Mouse (Mus musculus): ENCODE measurements around the gene Tfcp2.

DNA sequence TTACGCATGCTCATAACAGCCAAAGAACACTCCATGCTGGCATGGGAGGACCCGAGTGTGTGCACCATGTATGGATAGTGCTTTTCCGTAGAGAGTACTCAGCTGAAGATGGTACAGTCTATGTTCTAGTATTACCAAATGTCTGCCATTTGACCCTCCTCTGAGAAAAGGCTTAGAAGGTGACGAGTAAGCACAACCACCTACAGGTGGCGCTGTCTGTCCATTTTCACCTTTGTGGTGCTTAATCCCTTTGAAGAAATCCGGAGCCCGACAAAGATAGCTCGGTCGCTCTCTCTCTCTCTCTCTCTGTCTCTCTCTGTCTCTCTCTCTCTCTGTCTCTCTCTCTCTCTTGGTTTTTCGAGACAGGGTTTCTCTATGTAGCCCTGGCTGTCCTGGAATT is 93.8 kb downstream of the Tfcp2 start:
- no peak for TF ChIP-seq HCFC1 (IDR thresholded peaks at IDR 0.05; ENCODE audit: borderline replicate concordance, insufficient read depth, low read length)
- no peak for TF ChIP-seq CHD2 (IDR thresholded peaks at IDR 0.05; ENCODE audit: low read depth, low read length)

All from ES-E14 (cell line).